Mouse (Mus musculus) neutrophil, adult 5-6 weeks (primary cell): ENCODE measurements around the gene Olfr330. TPM values are rescaled to one million over a fixed set of nuclear protein-coding genes. Genes with fewer than 3 reads are reported as not detected.
"Not testable (repeated sequence)": the region's sequence is repeated elsewhere in the genome, so short reads cannot be mapped to it uniquely, and the experiment has no call there.

Experiments
- ATAC-seq: fragments of 151-379, 151-347 bp; 2 replicates; pipeline ENCODE4 v1.8.0; 2017; ENCODE audit warnings: mild to moderate bottlenecking, moderate TSS enrichment; ENCODE audit not compliant: insufficient number of reproducible peaks, poor library complexity, low FRiP score, severe bottlenecking; ENCODE audit errors: extremely low read depth
- total RNA-seq: library from RNA; stranded (forward); fragments of 200-1000 nt; gene quantifications from 2 replicates; pipeline ENCODE4 v1.2.3, GENCODE M21; 2017

Olfr330 gene
- not detected in 2 replicates for total RNA-seq

- ATAC-seq: not testable (repeated sequence)
Observed at GRCm38 (mm10) chr11:58534736-58535135, at the start of gene Olfr330. Olfr330 (minus strand) TSS chr11:58534836.

- ATAC-seq: no peak
Observed at GRCm38 (mm10) chr11:58578636-58579035, 44.0 kb upstream of the Olfr330 start.

DNA sequence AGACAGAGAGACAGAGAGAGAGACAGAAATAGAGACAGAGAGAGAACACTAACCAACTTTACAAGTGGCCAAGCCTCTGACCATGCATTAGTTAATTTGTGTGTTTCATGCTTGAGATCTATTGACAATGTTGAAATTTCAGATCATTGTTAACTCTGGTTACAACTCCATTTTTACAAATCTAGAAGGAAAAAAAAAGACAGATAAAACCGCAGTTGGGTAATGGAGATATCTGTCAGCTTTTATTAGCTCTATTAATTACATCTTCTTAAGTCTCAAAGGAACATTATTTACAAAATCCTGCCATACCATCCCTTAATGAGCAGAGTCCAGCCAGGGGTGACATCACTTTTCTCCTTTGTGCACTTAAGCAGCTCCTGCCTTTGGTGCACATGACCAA is 42.8 kb upstream of the Olfr330 start, which contains the start of gene Olfr325:
Gene Olfr325 (plus strand): TSS at position 301 of the 400 bp plus-strand sequence.
- ATAC-seq: no peak

- ATAC-seq: no peak
Observed at GRCm38 (mm10) chr11:58570405-58570804, 35.8 kb upstream of the Olfr330 start, which contains the start of gene Olfr224. Olfr224 (minus strand) TSS chr11:58570553.

DNA sequence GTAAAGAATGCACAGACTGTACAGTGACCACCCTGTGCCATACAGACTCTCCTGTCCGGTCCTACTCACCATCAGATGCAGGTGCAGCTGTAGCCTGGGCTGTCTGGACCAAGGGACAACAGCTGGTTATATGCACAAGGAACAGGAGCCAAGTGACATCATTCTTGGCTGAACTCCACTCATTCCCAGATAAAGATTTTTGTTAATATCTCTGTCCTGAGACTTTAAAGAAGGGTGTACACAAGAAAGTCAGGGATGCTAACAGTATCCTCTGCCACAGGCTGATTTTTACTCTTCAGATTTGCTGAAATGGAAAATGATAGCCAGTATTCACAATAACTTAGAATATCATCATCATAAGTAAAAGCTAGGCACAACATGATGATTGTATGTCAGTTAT is 20.9 kb upstream of the Olfr330 start, which contains the start of gene Olfr328:
Gene Olfr328 (minus strand): TSS at position 101 of the 400 bp plus-strand sequence.
- ATAC-seq: no peak

DNA sequence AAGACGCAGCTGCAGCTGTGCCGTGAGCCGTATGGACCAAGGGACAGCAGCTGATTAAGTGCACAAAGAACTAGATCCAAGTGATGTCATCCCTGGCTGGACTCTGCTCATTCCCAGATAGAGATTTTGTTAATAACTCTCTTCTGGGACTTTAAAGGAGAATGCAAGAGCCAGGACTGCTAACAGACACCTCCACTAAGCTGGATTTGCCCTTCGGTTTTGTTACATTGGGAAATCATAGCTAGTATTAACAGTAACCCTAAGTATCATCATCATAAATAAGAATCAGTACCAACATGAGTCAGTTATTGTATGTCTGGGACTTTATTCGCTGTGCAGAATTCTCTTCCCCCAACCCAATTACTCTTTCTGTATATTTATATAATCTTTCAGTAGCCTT is 11.7 kb upstream of the Olfr330 start, which contains the start of gene Olfr329-ps:
Gene Olfr329-ps (minus strand): TSS at position 101 of the 400 bp plus-strand sequence.
- no peak for ATAC-seq

DNA sequence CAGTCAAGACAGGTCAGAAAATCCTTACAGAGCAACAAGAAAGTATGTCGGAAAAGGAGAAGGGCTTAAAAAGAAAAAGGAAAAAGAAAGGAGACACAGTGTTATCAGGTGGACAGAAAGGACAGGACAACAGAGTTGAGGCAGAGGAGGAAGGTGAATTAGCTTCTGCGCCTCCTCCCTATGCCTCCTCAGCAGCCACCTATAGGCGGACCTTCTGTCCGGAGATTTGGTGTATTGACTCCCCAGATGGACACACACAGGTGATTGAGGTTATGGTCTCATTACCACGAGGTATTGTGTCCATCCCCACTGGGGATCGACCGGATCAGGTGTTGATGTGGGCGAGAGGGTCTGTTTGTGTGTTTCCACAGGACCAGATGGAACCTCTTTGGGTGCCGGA is 14.9 kb downstream of the Olfr330 start:
- ATAC-seq: not testable (repeated sequence)

DNA sequence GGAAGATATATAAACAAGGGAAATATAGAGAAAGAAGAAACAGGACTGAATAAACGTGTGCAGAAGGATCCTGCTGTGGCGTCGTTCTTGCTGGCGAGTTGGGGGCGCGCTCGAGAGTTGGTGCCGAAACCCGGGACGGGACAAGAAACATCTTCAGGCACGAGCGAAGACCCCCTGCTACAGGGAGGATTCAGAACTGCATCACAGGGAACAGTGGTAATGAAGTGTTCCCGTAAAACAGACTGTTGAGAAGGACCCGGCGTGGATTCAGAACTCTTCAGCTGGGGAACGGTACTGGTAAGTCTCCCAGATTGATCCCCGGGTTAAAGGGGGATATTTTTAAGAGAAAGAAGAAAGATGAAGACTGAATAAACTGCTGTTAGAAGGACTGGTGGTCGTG is 15.7 kb downstream of the Olfr330 start:
- not testable (repeated sequence) for ATAC-seq

GRCm38 (mm10) chr11:58509058-58509457 is 25.6 kb downstream of the Olfr330 start:
- ATAC-seq: 0 out of 2 replicates have a peak, but pooled peaks have one; percentile 26

GRCm38 (mm10) chr11:58502472-58502871 is 32.2 kb downstream of the Olfr330 start, which contains the start of gene Olfr331:
Olfr331 (minus strand) TSS chr11:58502572.
- not testable (repeated sequence) for ATAC-seq

- ATAC-seq: no peak
Observed at GRCm38 (mm10) chr11:58499290-58499689, 35.3 kb downstream of the Olfr330 start.

GRCm38 (mm10) chr11:58498761-58499160 is 35.9 kb downstream of the Olfr330 start:
- no peak for ATAC-seq

- no peak for ATAC-seq
Observed at GRCm38 (mm10) chr11:58492455-58492854, 42.2 kb downstream of the Olfr330 start, which contains the start of gene Olfr332. Olfr332 (minus strand) TSS chr11:58492555.

Other genes with a start within 250 kb of the Olfr330 start
- 18.3 and 21.7 TPM in 2 replicates for gene Zfp692, start 227.8 kb downstream of the Olfr330 start, total RNA-seq
- 27.3 and 36.1 TPM in 2 replicates for gene Zfp672, start 204.5 kb downstream of the Olfr330 start, total RNA-seq
- 20.5 and 34.0 TPM in 2 replicates for gene Sh3bp5l, start 204.1 kb downstream of the Olfr330 start, total RNA-seq
- gene Lypd8, start 155.8 kb downstream of the Olfr330 start, total RNA-seq: not detected in 2 replicates
- not detected in 2 replicates for gene 1810065E05Rik, start 113.7 kb downstream of the Olfr330 start, total RNA-seq
- not detected in 2 replicates for gene Gm12253, start 102.3 kb downstream of the Olfr330 start, total RNA-seq
- gene Lypd9, start 81.9 kb downstream of the Olfr330 start, total RNA-seq: not detected in 2 replicates
- gene Olfr30, start 72.6 kb downstream of the Olfr330 start, total RNA-seq: not detected in 2 replicates
- not detected in 2 replicates for gene Olfr332, start 42.3 kb downstream of the Olfr330 start, total RNA-seq
- not detected in 2 replicates for gene Olfr331, start 32.3 kb downstream of the Olfr330 start, total RNA-seq
- gene Olfr329-ps, start 11.6 kb upstream of the Olfr330 start, total RNA-seq: not detected in 2 replicates
- gene Olfr328, start 20.8 kb upstream of the Olfr330 start, total RNA-seq: 0.12 TPM in 1 of 2 replicates, not detected in the other
- gene Olfr224, start 35.7 kb upstream of the Olfr330 start, total RNA-seq: not detected in 2 replicates
- gene Olfr325, start 42.9 kb upstream of the Olfr330 start, total RNA-seq: not detected in 2 replicates
- not detected in 2 replicates for gene Olfr324, start 60.3 kb upstream of the Olfr330 start, total RNA-seq
- gene 2210407C18Rik, start 81.2 kb upstream of the Olfr330 start, total RNA-seq: not detected in 2 replicates
- not detected in 2 replicates for gene Olfr323, start 95.7 kb upstream of the Olfr330 start, total RNA-seq
- gene Trim58, start 105.6 kb upstream of the Olfr330 start, total RNA-seq: 0.35 and 0.49 TPM in 2 replicates
- gene Olfr322, start 123.9 kb upstream of the Olfr330 start, total RNA-seq: not detected in 2 replicates
- not detected in 2 replicates for gene Olfr320, start 146.3 kb upstream of the Olfr330 start, total RNA-seq
- not detected in 2 replicates for gene Olfr319, start 164.3 kb upstream of the Olfr330 start, total RNA-seq
- 0.23 TPM in 1 of 2 replicates, not detected in the other for gene Olfr318, start 189.2 kb upstream of the Olfr330 start, total RNA-seq
- gene Olfr317, start 204.4 kb upstream of the Olfr330 start, total RNA-seq: not detected in 2 replicates
- gene Olfr316, start 217.9 kb upstream of the Olfr330 start, total RNA-seq: not detected in 2 replicates
- gene Olfr315, start 238.4 kb upstream of the Olfr330 start, total RNA-seq: not detected in 2 replicates
- gene Olfr314, start 248.1 kb upstream of the Olfr330 start, total RNA-seq: not detected in 2 replicates